Mouse (Mus musculus): Measurements from ENCODE around the gene Tmem117.

Gene Tmem117

DNA sequence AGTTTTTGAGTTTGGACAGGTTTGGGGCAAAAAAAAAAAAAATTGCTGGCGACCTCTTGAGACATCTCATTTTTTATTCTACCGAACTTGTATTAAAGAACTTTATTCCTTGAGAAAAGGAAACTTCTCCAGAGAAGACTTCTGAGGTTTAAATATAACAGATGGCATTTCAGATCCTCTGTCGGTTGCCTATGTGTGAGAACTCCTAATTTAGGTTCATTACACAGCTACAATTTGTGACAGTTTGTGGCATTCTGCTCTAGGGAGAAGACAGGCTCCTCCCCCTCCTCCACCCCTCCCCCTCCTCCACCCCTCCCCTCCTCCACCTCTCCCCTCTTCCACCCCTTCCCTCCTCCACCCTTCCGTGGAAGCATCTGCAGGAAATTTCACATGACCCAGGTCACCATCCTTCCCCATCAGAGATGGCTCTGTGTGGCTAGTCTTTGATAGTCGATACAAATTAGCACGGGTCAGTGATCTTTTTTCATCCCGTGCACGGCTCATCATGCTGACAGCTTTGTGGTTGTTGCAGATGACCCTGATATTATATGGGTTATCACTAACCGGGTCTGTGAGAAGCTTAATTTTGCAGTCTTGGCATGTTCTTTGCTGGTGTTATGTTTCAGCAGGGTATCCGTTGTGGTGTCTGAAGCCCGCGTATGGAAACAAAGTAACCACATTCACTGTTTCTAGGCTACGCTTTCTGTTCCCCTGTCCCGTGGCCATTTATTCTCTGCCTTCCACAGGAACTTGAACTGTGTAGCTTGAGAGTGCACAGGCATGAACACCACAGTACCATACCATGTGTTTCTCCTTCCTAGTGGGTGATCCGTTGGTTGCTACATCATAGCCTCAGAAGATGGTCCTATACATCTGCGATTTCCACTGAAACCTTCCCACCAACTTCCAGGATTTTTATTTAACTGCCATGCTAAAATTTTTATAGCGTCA, 147.4 kb downstream of the Tmem117 start:
- no peak for DNase-seq

DNA sequence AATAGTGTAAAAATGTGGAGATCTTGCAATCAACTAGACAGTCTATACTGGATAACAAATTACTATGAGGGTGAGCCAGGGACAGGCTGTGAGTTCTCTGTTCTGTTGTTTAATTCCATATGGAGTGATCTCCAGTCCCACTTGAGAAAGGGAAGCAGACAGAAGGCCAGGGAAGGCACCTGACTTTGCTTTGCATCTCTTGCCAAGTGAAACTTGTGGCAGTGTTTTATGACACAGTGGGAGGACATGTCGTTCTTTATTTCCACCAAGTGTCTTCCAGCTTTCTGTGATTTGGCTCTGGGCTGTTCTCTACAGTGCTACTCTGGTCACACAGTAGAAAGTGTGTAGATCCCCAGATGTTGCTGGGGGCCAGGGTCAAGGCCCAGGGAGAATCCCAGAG, 152.5 kb downstream of the Tmem117 start:
- no peak for DNase-seq

- no peak for DNase-seq
Observed at GRCm38 (mm10) chr15:94793455-94793854, 164.4 kb downstream of the Tmem117 start.

DNA sequence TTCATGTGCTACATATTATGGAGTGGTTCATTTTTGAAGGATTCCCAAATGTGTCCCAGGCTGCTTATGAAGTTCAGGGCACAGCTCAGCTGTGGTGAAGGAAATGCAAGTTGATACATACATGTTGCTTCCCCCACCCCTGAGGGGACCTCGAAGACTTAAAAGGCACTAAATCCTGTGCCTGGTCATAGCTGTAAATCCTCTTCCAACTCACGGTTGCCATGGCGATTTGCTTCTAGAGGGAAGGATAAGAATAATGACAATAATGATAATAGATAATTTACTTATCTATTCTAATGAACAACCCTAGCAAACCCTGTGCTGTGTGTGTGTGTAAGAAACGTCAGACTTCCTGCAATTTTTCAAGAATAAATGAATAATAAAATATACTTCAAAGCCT, 166.5 kb downstream of the Tmem117 start:
- DNase-seq = no peak

GRCm38 (mm10) chr15:94798236-94798635, 169.2 kb downstream of the Tmem117 start:
- DNase-seq = no peak

DNA sequence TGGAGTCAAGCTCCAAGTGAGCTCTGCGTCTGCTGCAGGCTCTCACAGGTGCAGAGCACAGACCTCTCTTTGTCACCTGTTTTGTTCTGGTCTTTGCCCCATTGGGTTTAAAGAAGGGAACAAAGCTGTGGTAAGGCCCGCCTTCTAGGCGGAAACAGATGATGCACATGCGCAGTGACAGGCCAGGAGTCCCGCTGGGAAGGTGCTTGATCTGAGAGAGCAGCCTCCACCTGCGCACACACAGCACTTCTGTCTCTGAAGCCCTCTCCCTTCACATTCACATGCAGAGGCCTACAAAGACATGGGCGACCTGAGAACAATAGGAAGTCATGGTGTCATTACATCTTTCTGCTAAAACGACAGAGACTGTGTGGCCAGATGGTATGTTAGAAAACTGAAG, 172.4 kb downstream of the Tmem117 start:
- no peak for DNase-seq

GRCm38 (mm10) chr15:94802820-94803219, 173.8 kb downstream of the Tmem117 start:
- DNase-seq = no peak

- DNase-seq = no peak
Observed at GRCm38 (mm10) chr15:94803624-94804342, 174.8 kb downstream of the Tmem117 start.

DNA sequence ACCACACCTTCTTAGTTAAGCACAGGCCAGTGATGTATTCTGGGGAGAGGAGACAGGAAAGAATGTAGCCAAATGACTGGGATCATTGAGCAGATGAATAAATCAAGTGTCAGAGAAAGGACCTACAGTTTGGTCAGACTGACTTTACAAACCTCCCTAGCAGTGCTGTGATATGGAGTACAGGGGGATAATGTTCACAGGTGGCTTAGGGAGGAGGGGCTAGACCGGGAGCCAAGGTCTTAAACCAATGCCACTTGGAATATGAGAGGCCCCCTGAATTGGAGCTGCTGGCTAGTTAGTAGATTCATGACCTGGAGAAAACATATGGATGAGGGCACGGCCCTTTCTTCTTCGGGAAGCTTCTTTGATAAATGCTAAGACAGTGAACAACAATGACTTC, 177.0 kb downstream of the Tmem117 start:
- DNase-seq = no peak

DNA sequence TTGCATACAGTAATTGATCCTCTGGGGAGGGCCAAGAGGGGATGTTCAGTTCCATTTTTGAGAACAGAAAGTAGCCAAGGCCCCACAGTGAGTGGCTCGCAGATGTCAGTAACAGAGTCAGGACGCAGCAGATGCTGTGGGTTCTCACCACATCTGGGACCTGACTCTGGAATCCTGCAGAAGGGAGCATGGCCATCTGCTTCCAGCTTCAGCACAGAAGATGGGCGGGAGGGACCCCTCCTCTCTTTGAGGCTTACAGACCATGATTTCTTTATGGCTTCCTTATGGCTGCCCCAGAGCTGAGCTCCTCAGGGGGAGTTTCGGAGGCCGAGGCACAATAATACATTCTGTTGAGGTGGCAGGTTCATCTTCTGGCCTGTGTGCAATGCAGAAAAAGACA, 182.5 kb downstream of the Tmem117 start:
- no peak for DNase-seq

GRCm38 (mm10) chr15:94814213-94815100, 185.4 kb downstream of the Tmem117 start:
- DNase-seq = no peak

DNA sequence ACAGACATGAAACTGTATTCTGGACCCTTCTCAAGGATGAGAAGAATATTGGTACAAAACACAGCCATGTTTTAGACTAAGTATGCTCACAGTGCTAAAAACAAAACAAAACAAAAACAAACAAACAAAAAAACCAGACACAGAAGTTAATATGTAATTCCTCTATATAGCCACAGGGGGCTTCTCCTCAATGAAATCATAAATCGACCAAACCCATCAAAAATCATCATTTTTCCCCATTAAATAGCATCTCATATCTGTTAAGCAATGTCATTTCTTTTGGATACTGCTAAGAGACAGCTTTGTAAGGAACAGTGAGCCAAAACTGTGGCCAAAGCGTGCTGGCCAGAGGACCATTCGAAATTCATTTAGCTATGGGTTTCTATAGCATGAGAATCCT, 206.6 kb downstream of the Tmem117 start:
- DNase-seq = no peak

DNA sequence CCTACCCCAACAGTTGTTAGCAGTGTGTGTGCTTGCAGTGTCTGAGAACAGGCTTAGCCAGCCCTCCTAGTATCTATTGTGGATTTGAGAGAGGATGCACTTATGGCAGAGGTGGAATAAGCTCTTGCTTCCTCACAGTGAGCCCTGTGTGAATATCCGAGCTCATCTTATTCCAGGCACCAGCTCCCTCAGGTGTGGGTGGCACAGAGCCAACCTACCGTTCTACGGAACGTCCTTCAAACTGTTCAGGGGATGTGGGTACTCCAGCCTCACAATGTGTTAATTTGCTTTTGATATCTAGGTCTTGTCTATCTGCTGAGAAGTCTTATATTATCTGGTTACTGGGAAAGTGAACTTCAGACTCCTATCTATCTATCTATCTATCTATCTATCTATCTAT, 209.6 kb downstream of the Tmem117 start:
- no peak for DNase-seq

DNA sequence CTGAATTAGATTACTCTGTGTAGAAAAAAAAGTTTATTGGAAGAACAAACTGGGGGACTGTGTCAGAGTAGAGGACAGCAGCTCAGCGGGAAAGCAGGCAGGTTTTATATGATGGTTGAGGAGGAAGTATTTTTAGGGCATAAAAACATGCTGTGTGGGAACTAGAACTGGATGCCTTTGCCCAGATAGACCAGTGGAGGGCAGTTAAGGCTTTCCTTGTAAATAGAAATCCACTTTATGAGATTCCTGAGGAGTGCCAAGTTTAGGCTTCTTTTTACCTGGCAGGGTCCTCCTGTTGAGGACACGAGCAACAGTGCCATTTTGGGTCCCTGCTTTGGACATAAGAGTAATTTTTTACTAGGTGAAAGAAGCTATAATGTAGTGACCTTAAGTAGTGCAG, 218.5 kb downstream of the Tmem117 start:
- DNase-seq = no peak

- DNase-seq = no peak
Observed at GRCm38 (mm10) chr15:94859641-94860040, 230.6 kb downstream of the Tmem117 start.

DNA sequence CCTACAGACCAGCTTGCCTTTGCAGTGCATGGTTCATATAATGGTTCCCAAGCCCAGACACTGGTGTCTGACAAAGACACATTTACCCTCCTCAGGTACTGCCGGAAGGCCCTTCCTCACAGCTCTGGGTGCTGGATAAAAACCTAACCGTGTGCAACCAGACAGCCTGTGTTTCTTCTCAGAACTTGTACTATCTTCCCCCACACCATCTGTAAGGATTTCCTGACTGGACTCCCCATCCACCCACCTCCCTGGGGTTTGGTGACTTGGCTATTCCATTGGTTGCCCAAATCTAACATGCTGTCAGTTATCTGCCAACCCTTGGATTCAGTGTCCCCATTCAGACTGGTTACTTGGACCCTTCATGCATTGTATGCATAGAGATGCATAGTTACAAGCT, 232.1 kb downstream of the Tmem117 start:
- DNase-seq = no peak

GRCm38 (mm10) chr15:94864134-94864533, 235.1 kb downstream of the Tmem117 start:
- DNase-seq = no peak

GRCm38 (mm10) chr15:94868372-94868771, 239.3 kb downstream of the Tmem117 start:
- no peak for DNase-seq

- no peak for DNase-seq
Observed at GRCm38 (mm10) chr15:94885026-94885425, 256.0 kb downstream of the Tmem117 start.

DNA sequence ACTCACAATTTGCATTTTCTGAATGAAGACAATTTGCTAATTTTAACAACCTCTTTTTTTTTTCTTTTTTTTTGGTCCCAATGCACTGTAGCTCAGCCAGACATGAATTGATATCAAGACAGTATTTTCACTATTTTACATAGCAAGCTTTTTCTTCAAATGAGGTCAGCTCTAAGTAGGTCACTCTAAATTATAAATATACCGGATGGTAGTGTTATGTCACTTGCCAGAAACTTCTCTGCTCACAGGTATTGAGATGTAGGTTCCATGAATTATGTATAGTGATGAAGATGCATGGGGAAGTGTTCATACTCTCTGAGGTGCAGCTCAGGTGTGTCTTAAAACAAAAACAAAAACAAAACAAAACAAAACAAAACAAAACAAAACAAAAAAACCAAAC, 264.2 kb downstream of the Tmem117 start:
- no peak for DNase-seq

DNA sequence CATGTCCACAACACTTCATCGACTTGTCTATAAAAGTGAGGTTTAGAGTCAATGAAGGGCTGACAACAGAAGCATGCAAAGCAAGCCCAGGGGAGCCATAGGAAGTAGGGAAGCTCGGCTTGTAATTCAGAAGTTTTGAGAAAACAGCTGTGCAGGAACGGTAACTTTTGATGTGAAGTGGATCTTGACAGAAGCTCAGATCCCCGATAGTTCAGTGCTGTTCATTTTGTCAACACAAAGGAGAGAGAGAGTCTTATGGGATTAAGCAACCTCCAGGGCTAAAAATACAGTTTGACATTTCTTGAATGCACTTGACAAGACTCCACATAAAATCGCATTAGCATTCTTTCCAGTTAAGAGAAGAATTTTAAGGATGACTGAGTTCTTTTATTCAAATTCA, 265.1 kb downstream of the Tmem117 start:
- no peak for DNase-seq

GRCm38 (mm10) chr15:94895681-94896080, 266.6 kb downstream of the Tmem117 start:
- no peak for DNase-seq

DNA sequence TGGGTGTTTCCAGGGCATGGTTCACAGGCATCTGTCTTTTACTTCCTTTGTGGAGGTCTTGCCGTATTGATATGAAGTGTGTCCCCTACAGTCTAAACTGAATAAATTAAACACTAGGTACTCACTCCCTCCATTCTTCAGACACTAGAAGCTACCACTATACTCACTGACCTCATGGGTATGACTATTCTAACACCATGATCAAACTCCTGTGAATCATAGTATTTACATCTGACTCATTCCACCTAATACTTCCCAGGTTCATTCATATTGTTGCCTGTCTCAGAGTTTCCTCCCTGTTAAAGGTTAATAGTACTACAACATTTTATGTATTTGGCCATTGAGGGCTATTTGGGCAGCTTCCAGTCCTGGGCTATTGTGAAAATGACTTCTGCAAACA, 274.2 kb downstream of the Tmem117 start:
- no peak for DNase-seq

Measured in kidney, adult 9 months (tissue).